Mouse (Mus musculus) kidney, embryonic 15.5 days (tissue): ENCODE measurements around the gene Prss34. TPM values are rescaled to one million over a fixed set of nuclear protein-coding genes. Genes with fewer than 3 reads are reported as not detected.

Source experiments
- ATAC-seq: fragments of 200-750 bp; cut with Nextera tagmentation; replicated peaks from 2 replicates; pipeline ENCODE4 v1.8.0; 2017; ENCODE audit warnings: moderate TSS enrichment; ENCODE audit not compliant: low FRiP score
- H3K27ac ChIP-seq: fragments of 300-500 bp; sonication (generic); 2 replicates; pipeline ENCODE4 v1.5.1; 2015; ENCODE audit warnings: mild to moderate bottlenecking, inconsistent platforms
- H3K27me3 ChIP-seq: fragments of 300-500 bp; sonication (generic); 2 replicates; pipeline ENCODE4 v1.6.1; 2015; ENCODE audit warnings: inconsistent platforms
- H3K36me3 ChIP-seq: fragments of 300-500 bp; sonication (generic); 2 replicates; pipeline ENCODE4 v1.6.1; 2015; ENCODE audit warnings: inconsistent platforms
- H3K4me1 ChIP-seq: fragments of 300-500 bp; sonication (generic); 2 replicates; pipeline ENCODE4 v1.6.1; 2015; ENCODE audit warnings: inconsistent platforms
- H3K4me2 ChIP-seq: fragments of 300-500 bp; sonication (generic); 2 replicates; pipeline ENCODE4 v1.6.1; 2015; ENCODE audit warnings: moderate library complexity, mild to moderate bottlenecking, inconsistent platforms
- H3K4me3 ChIP-seq: fragments of 300-500 bp; sonication (generic); replicated peaks from 2 replicates; pipeline ENCODE4 v1.5.1; 2015; ENCODE audit warnings: mild to moderate bottlenecking, inconsistent platforms
- H3K9ac ChIP-seq: fragments of 300-500 bp; sonication (generic); 2 replicates; pipeline ENCODE4 v1.6.1; 2015; ENCODE audit warnings: mild to moderate bottlenecking, inconsistent platforms
- H3K9me3 ChIP-seq: fragments of 300-500 bp; sonication (generic); replicated peaks from 2 replicates; pipeline ENCODE4 v1.6.1; 2016; ENCODE audit warnings: inconsistent platforms
- WGBS: fragments of 180-500 bp; shearing (Covaris S2); methylation state at CpG from one replicate; pipeline ENCODE4 v1.1.7; 2015; ENCODE audit warnings: mixed read lengths; 5-methylcytosine and 5-hydroxymethylcytosine counted together
- polyA plus RNA-seq: library from polyadenylated mRNA; unstranded; fragments of >200 nt; fragmentation: Nextera tagmentation; extraction: Ambion mirVana; gene quantifications from 2 replicates; pipeline ENCODE4 v1.2.1, GENCODE M21; 2015

The Prss34 gene
- polyA plus RNA-seq, 1 experiment from 2014 or later: 0.55 TPM

DNA sequence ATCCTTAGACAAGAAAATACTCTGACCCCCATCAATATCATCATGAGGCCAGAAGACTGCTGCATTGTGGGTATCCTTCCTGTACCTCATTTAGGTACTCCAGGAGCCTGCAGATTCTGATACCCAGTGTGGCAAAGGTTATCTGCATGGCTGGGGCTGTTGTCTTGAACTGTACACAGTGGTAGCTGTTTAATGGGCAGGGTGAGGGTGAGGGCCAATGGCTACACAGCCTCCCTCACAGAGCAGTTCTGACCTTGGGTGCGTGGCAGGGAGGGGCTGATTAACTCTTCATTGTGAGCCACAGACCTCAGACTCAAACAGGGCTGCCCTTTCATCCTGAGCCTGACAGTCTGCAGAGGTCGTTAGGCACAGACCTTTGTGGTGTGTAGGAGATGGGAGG is 24.7 kb downstream of the Prss34 start:
- Histone ChIP-seq H3K4me1 (no peaks in the 10 kb centered on the region), H3K4me2 (no peak overlapping the region), H3K9ac (no peak overlapping the region), H3K27me3 (0 out of 2 replicates have a peak, but pooled peaks cover 5% of the 10 kb centered on the region), H3K4me3 (no peak overlapping the region), H3K9me3 (no peaks in the 10 kb centered on the region), H3K27ac (no peak overlapping the region), H3K36me3 (no peaks in the 10 kb centered on the region)
- no peak for ATAC-seq
- 9% methylated on average over 2 of the region's 2 CpGs for WGBS

GRCm38 (mm10) chr17:25332321-25332720 is 34.1 kb downstream of the Prss34 start:
- no peaks in the 10 kb centered on the region for H3K36me3 ChIP-seq
- H3K4me1 ChIP-seq: no peaks in the 10 kb centered on the region
- no peak overlapping the region for H3K4me2 ChIP-seq
- ATAC-seq: no peak
- H3K27ac ChIP-seq: no peak overlapping the region
- 72% methylated on average over 9 of the region's 9 CpGs for WGBS
- H3K27me3 ChIP-seq: peaks cover 32% of the 10 kb centered on the region
- H3K9me3 ChIP-seq: no peaks in the 10 kb centered on the region
- H3K4me3 ChIP-seq: no peak overlapping the region
- H3K9ac ChIP-seq: no peak overlapping the region

- no peak for ATAC-seq
- Histone ChIP-seq H3K36me3 (no peaks in the 10 kb centered on the region), H3K27me3 (peaks cover 32% of the 10 kb centered on the region), H3K27ac (no peak overlapping the region), H3K4me1 (no peaks in the 10 kb centered on the region), H3K4me3 (no peak overlapping the region), H3K9ac (no peak overlapping the region), H3K4me2 (no peak overlapping the region), H3K9me3 (no peaks in the 10 kb centered on the region)
- 1% methylated on average over 8 of the region's 8 CpGs for WGBS
Observed at GRCm38 (mm10) chr17:25333943-25334342, 35.7 kb downstream of the Prss34 start.

GRCm38 (mm10) chr17:25338218-25338617 is 40.0 kb downstream of the Prss34 start:
- Histone ChIP-seq H3K4me2 (no peak overlapping the region), H3K4me3 (no peak overlapping the region), H3K9ac (no peak overlapping the region), H3K4me1 (no peaks in the 10 kb centered on the region), H3K9me3 (no peaks in the 10 kb centered on the region), H3K27me3 (peaks cover 10% of the 10 kb centered on the region), H3K36me3 (no peaks in the 10 kb centered on the region), H3K27ac (no peak overlapping the region)
- 0 out of 2 replicates have a peak, but pooled peaks have one; percentile 58 for ATAC-seq
- WGBS: 72% methylated on average over 4 of the region's 4 CpGs

DNA sequence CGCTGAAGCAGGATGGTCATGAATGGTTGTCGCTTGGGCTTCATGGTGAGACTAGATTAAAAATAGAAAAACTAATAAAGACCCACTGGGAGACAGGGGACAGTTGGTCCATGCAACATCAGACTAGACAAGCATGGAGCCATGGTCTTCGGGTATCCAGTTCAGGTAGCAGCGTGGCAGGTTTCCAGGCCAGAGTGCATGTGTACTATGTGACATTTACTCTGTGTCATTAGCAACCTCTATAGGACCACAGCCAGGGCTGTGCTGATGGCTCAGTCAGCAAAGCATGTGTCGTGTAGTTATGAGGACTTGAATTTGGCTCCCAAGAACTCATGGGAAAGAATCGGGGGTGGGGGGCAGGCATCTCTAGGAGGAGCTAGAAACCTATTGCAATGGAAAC is 41.8 kb downstream of the Prss34 start:
- no peaks in the 10 kb centered on the region for H3K9me3 ChIP-seq
- peaks cover 2% of the 10 kb centered on the region; the same call in 1 of the 2 replicates for H3K27me3 ChIP-seq
- H3K36me3 ChIP-seq: no peaks in the 10 kb centered on the region
- H3K4me3 ChIP-seq: no peak overlapping the region
- ATAC-seq: no peak
- 86% methylated on average over 6 of the region's 6 CpGs for WGBS
- no peak overlapping the region for H3K9ac ChIP-seq
- no peak overlapping the region for H3K27ac ChIP-seq
- no peak overlapping the region for H3K4me2 ChIP-seq
- no peaks in the 10 kb centered on the region for H3K4me1 ChIP-seq

DNA sequence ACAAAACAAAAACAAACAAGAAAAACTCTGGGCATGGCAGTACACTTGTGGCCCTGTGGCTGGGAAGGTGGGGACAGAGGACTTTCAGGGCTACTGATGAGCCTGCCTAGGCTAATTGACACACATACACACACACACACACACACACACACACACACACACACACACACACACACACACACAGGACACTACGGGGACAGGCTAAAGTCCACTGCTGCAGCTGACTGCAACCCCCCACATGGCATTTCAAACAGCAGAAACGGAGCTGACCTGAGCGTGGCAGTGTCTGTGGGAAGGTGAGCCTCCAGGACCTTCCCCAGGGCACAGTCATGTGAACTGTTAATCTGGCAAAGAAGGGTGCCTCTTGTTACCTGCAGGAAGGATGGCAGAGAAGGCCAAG is 43.3 kb downstream of the Prss34 start:
- 30% methylated on average over 3 of the region's 3 CpGs for WGBS
- H3K9me3 ChIP-seq: no peaks in the 10 kb centered on the region
- no peaks in the 10 kb centered on the region for H3K27me3 ChIP-seq
- H3K4me2 ChIP-seq: no peak overlapping the region
- H3K4me3 ChIP-seq: no peak overlapping the region
- no peaks in the 10 kb centered on the region for H3K36me3 ChIP-seq
- H3K4me1 ChIP-seq: no peaks in the 10 kb centered on the region
- H3K9ac ChIP-seq: no peak overlapping the region
- no peak overlapping the region for H3K27ac ChIP-seq
- no peak for ATAC-seq

DNA sequence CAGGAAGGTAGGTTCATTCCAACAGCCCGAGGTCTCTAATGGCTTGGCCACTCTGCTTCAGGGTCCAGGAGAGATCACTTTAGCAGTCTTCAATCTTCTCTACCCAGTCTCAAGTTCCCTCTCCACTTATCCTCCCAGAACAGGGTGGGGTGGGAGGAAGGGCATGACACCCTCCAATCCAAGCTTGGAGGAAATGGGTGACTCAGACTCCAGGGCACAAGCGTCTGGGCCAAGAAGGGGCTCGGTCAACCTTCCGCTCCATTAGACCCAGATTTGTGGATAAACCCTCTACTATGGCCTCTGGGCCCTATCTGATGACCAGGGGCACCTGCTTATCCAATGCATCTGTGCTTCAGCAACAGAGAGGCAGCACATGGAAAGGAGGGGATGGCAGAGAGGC is 47.3 kb downstream of the Prss34 start, which contains the start of gene Tpsab1:
Tpsab1 (minus strand) TSS at position 101 of the 400 bp plus-strand sequence.
- Histone ChIP-seq H3K9me3 (no peaks in the 10 kb centered on the region), H3K27me3 (no peaks in the 10 kb centered on the region), H3K9ac (no peak within 1 kb of the TSS), H3K4me3 (no peak within 1 kb of the TSS), H3K4me2 (no peak within 1 kb of the TSS), H3K27ac (no peak within 1 kb of the TSS), H3K4me1 (no peaks in the 10 kb centered on the region), H3K36me3 (no peaks in the 10 kb centered on the region)
- 77% methylated on average over 4 of the region's 4 CpGs for WGBS
- ATAC-seq: no peak

Other genes starting within 250 kb of the Prss34 start
- gene Tmem204, start 214.8 kb upstream of the Prss34 start, polyA plus RNA-seq: 29.6 and 31.6 TPM in 2 replicates
- gene Telo2, start 182.4 kb upstream of the Prss34 start, polyA plus RNA-seq: 44.4 and 45.3 TPM in 2 replicates
- gene Ptx4, start 177.6 kb upstream of the Prss34 start, polyA plus RNA-seq: 0.16 and 0.24 TPM in 2 replicates
- gene Clcn7, start 165.0 kb upstream of the Prss34 start, polyA plus RNA-seq: 20.7 and 24.6 TPM in 2 replicates
- not detected in 2 replicates for gene Ccdc154, start 135.9 kb upstream of the Prss34 start, polyA plus RNA-seq
- not detected in 2 replicates for gene Gm38655, start 122.9 kb upstream of the Prss34 start, polyA plus RNA-seq
- 33.0 and 35.0 TPM in 2 replicates for gene BC003965, start 113.8 kb upstream of the Prss34 start, polyA plus RNA-seq
- gene Unkl, start 110.0 kb upstream of the Prss34 start, polyA plus RNA-seq: 9.0 and 10.5 TPM in 2 replicates
- gene Gnptg, start 58.3 kb upstream of the Prss34 start, polyA plus RNA-seq: 44.4 and 46.4 TPM in 2 replicates
- 47.0 and 53.4 TPM in 2 replicates for gene Tsr3, start 58.2 kb upstream of the Prss34 start, polyA plus RNA-seq
- gene Baiap3, start 42.0 kb upstream of the Prss34 start, polyA plus RNA-seq: 1.1 and 3.9 TPM in 2 replicates
- 669 and 677 TPM in 2 replicates for gene Ube2i, start 23.8 kb upstream of the Prss34 start, polyA plus RNA-seq
- gene Prss28, start 10.3 kb downstream of the Prss34 start, polyA plus RNA-seq: not detected in 2 replicates
- not detected in 2 replicates for gene Prss29, start 20.3 kb downstream of the Prss34 start, polyA plus RNA-seq
- gene Tpsab1, start 47.2 kb downstream of the Prss34 start, polyA plus RNA-seq: 0.18 and 0.44 TPM in 2 replicates
- gene Tpsb2, start 67.9 kb downstream of the Prss34 start, polyA plus RNA-seq: 1.9 and 2.2 TPM in 2 replicates
- 0.47 and 1.5 TPM in 2 replicates for gene Tpsg1, start 70.9 kb downstream of the Prss34 start, polyA plus RNA-seq
- gene Cacna1h, start 135.4 kb downstream of the Prss34 start, polyA plus RNA-seq: 2.8 and 3.4 TPM in 2 replicates
- not detected in 2 replicates for gene Tekt4, start 156.2 kb downstream of the Prss34 start, polyA plus RNA-seq
- not detected in 2 replicates for gene Sstr5, start 198.9 kb downstream of the Prss34 start, polyA plus RNA-seq